Mouse (Mus musculus) MN1 (cell line): ENCODE data around the gene Rab37.

Experiments
- DNase-seq: peaks from one replicate; pipeline ENCODE4 v3.0.0-alpha.2; 2016; ENCODE audit warnings: low spot score

Rab37 gene

GRCm38 (mm10) chr11:115091362-115091901 lies at the start of gene Rab37:
Rab37 (plus strand) TSS chr11:115091431.
- DNase-seq: no peak

GRCm38 (mm10) chr11:115048259-115048658 lies 43.0 kb upstream of the Rab37 start, which contains the start of gene Cd300ld3:
Cd300ld3 (minus strand) TSS chr11:115048409.
- DNase-seq: no peak

GRCm38 (mm10) chr11:115049282-115049895 lies 41.8 kb upstream of the Rab37 start:
- no peak for DNase-seq

- DNase-seq: no peak
These were observed 39.0 kb upstream of the Rab37 start for GRCm38 (mm10) chr11:115052206-115052605.

GRCm38 (mm10) chr11:115052991-115053390 lies 38.2 kb upstream of the Rab37 start:
- no peak for DNase-seq

GRCm38 (mm10) chr11:115054537-115054936 lies 36.7 kb upstream of the Rab37 start:
- no peak for DNase-seq

GRCm38 (mm10) chr11:115058701-115059100 lies 32.5 kb upstream of the Rab37 start:
- DNase-seq: no peak

- DNase-seq: no peak
These were observed 31.4 kb upstream of the Rab37 start for GRCm38 (mm10) chr11:115059797-115060196.

GRCm38 (mm10) chr11:115062077-115062476 lies 29.2 kb upstream of the Rab37 start, which contains the start of gene Cd300e:
Cd300e (minus strand) TSS chr11:115062177.
- DNase-seq: no peak

- DNase-seq: no peak
These were observed 24.5 kb upstream of the Rab37 start for GRCm38 (mm10) chr11:115066768-115067167.

- peak; percentile 27 for DNase-seq
These were observed 20.1 kb upstream of the Rab37 start for GRCm38 (mm10) chr11:115071015-115071551.

GRCm38 (mm10) chr11:115071631-115072294 lies 19.5 kb upstream of the Rab37 start:
- DNase-seq: peak; percentile 67

GRCm38 (mm10) chr11:115073002-115073401 lies 18.2 kb upstream of the Rab37 start:
- DNase-seq: no peak

GRCm38 (mm10) chr11:115075407-115075806 lies 15.8 kb upstream of the Rab37 start:
- DNase-seq: no peak

GRCm38 (mm10) chr11:115075859-115076258 lies 15.4 kb upstream of the Rab37 start:
- no peak for DNase-seq

GRCm38 (mm10) chr11:115077436-115077835 lies 13.8 kb upstream of the Rab37 start:
- DNase-seq: no peak

- no peak for DNase-seq
These were observed 12.6 kb upstream of the Rab37 start for GRCm38 (mm10) chr11:115078680-115079079.

- peak; percentile 23 for DNase-seq
These were observed 10.3 kb upstream of the Rab37 start for GRCm38 (mm10) chr11:115080886-115081285.

GRCm38 (mm10) chr11:115081373-115081772 lies 9.9 kb upstream of the Rab37 start:
- DNase-seq: no peak

GRCm38 (mm10) chr11:115082196-115082595 lies 9.0 kb upstream of the Rab37 start:
- DNase-seq: no peak

GRCm38 (mm10) chr11:115083376-115084139 lies 7.7 kb upstream of the Rab37 start:
- peak; percentile 80 for DNase-seq

GRCm38 (mm10) chr11:115084595-115084994 lies 6.6 kb upstream of the Rab37 start:
- no peak for DNase-seq
